Mouse (Mus musculus): Measurements from ENCODE around the gene Gmeb2. TPM values are rescaled to one million over a fixed set of nuclear protein-coding genes. Genes with fewer than 3 reads are reported as not detected.
A peak's percentile ranks its signal among the peaks of the same experiment; 100 is the strongest.

Gene Gmeb2
- polyA plus RNA-seq, 1 experiment from 2014 or later = 11.8 TPM

DNA sequence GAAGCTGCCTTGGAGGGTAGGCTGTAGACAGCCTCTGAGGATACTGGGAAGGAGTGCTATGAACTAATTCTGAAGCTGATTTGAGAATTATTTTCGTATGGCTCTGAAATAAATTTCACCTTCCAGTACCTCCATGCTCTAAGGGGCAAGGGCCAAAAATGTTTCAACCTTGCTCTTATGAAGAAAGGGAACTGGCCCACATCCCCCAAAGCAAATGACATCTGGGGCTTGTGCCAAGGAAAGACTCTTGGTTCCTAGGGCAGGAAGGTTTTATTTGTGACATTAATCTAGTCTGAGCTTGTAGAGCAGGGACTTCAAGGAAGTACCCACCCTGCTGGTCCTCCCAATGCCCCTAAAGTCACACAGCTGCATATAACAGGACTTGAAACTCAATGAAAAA, 36.0 kb downstream of the Gmeb2 start:
- no peak overlapping the region for H3K4me3 ChIP-seq (replicated peaks; ENCODE audit: low read length)
- no peaks in the 10 kb centered on the region for H3K27me3 ChIP-seq (ENCODE audit: control insufficient read depth, insufficient read depth, low read length)
- no peak overlapping the region for H3K9ac ChIP-seq (ENCODE audit: low read length)
- H3K4me1 ChIP-seq (ENCODE audit: control insufficient read depth, insufficient read depth, low read length) = no peaks in the 10 kb centered on the region
- no peak for ATAC-seq (ENCODE audit: insufficient read depth, low FRiP score)
- peaks cover 11% of the 10 kb centered on the region; the same call in 1 of the 2 replicates for H3K36me3 ChIP-seq (ENCODE audit: control insufficient read depth, insufficient read depth, low read length)
- no peaks in the 10 kb centered on the region for H3K9me3 ChIP-seq (replicated peaks; ENCODE audit: control insufficient read depth, low read length)
- no peak overlapping the region for H3K27ac ChIP-seq (ENCODE audit: low read length)
- WGBS = 70% methylated on average over 1 of the region's 1 CpGs
- H3K4me2 ChIP-seq (ENCODE audit: low read depth, low read length) = no peak overlapping the region

DNA sequence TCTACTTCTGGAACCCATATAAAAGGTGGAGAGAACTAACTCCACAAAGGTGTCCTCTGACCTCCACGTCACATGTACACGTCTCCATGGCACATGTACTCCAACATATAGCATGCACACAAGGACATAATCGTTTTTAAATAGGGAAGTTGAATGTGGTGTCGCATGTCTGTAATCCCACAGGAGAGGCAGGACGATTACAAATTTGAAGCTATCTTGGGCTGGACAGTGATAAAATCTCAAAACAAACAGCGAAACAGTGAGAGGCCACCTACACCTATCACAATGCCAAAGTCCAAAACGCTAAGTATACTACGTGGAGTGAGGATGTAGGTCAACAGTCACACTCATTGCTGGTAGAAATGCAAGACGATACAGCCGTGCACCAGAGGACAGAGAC, 38.6 kb downstream of the Gmeb2 start:
- Histone ChIP-seq H3K9ac (ENCODE audit: low read length) (no peak overlapping the region), H3K4me3 (replicated peaks; ENCODE audit: low read length) (no peak overlapping the region), H3K27ac (ENCODE audit: low read length) (no peak overlapping the region), H3K36me3 (ENCODE audit: control insufficient read depth, insufficient read depth, low read length) (peaks cover 11% of the 10 kb centered on the region; the same call in 1 of the 2 replicates), H3K27me3 (ENCODE audit: control insufficient read depth, insufficient read depth, low read length) (no peaks in the 10 kb centered on the region), H3K9me3 (replicated peaks; ENCODE audit: control insufficient read depth, low read length) (no peaks in the 10 kb centered on the region), H3K4me2 (ENCODE audit: low read depth, low read length) (no peak overlapping the region), H3K4me1 (ENCODE audit: control insufficient read depth, insufficient read depth, low read length) (no peaks in the 10 kb centered on the region)
- 66% methylated on average over 10 of the region's 10 CpGs for WGBS
- ATAC-seq (ENCODE audit: insufficient read depth, low FRiP score) = peak; percentile 78; the same call in 1 of the 2 replicates

DNA sequence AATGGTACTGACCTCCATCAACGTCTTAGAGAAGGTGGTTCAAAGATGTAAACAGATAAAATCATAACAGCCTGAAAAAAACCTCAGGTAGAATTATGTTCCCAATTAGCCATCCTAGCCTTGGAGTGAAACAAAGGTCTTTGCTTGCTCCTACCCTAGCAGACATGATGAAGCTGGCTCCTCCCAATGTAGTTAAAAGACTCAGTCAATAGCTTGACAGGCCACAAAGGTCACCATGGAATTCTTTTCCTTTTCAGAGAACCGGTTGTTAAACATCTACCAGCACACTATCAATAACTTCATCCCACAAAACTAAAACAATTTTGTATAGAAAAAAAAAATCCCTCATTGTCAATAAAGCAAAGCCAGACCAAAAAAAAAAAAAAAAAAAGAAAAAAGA, 42.8 kb downstream of the Gmeb2 start:
- Histone ChIP-seq H3K4me2 (ENCODE audit: low read depth, low read length) (no peak overlapping the region), H3K4me1 (ENCODE audit: control insufficient read depth, insufficient read depth, low read length) (peaks cover 4% of the 10 kb centered on the region), H3K4me3 (replicated peaks; ENCODE audit: low read length) (no peak overlapping the region), H3K27me3 (ENCODE audit: control insufficient read depth, insufficient read depth, low read length) (no peaks in the 10 kb centered on the region), H3K9ac (ENCODE audit: low read length) (no peak overlapping the region), H3K27ac (ENCODE audit: low read length) (no peak overlapping the region), H3K9me3 (replicated peaks; ENCODE audit: control insufficient read depth, low read length) (no peaks in the 10 kb centered on the region), H3K36me3 (ENCODE audit: control insufficient read depth, insufficient read depth, low read length) (no peaks in the 10 kb centered on the region)
- 18% methylated on average over 2 of the region's 2 CpGs for WGBS
- no peak for ATAC-seq (ENCODE audit: insufficient read depth, low FRiP score)

DNA sequence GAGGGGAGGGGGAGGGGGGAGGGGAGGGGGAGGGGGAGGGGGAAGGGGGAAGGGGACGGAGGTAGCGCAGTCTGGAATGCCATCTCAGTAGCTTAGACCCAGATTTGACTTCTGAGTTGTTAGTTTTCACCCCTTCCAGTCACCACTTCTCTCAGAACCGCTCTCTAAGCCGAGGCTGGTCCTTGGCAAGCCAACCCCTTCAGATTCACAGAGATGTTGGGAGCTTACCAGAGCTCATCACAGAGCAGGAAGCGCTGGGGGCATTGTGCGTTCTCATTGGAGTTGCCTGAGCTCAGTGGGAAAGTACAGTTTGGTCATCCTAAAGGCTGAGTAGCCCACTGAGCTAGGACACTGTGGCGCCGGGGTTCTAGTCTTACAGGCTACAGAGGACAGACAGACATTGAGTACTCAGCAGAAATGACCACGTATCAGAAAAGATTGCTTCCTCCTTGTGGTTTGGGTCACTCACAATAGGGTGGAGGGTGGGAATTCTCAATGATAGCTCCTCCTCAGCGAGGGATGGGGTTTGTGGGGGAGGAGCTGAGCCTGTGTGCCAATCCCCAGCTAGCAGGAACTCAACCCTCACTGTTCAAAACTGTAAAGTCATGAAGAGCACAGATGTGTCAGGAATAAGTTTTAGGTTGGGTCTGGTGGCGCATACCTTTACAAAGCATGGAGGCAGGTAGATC, 44.0 kb downstream of the Gmeb2 start:
- Histone ChIP-seq H3K36me3 (ENCODE audit: control insufficient read depth, insufficient read depth, low read length) (no peaks in the 10 kb centered on the region), H3K9me3 (replicated peaks; ENCODE audit: control insufficient read depth, low read length) (no peaks in the 10 kb centered on the region), H3K4me2 (ENCODE audit: low read depth, low read length) (peak overlapping the region; percentile 16; the same call in 1 of the 2 replicates), H3K27ac (ENCODE audit: low read length) (no peak overlapping the region), H3K4me3 (replicated peaks; ENCODE audit: low read length) (no peak overlapping the region), H3K9ac (ENCODE audit: low read length) (no peak overlapping the region), H3K27me3 (ENCODE audit: control insufficient read depth, insufficient read depth, low read length) (no peaks in the 10 kb centered on the region), H3K4me1 (ENCODE audit: control insufficient read depth, insufficient read depth, low read length) (peaks cover 4% of the 10 kb centered on the region)
- 0 out of 2 replicates have a peak, but pooled peaks have one; percentile 14 for ATAC-seq (ENCODE audit: insufficient read depth, low FRiP score)
- 33% methylated on average over 11 of the region's 11 CpGs for WGBS

DNA sequence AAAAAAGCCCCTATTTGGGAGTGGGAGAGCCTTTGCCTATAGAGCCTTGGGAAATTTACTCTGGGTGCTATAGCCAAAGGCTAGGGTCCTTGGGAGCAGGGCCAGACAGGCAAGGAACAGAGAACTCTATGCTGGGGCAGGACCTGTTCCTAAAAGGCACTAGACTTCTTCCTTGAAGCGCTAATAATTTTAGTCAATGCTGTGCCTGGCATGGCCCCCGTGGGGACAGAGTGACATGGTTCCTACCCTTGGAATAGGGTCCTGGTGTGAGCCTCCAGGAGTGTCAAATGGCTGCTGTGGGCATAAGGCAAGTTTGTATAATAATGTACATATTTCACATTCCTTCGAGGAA, 45.5 kb downstream of the Gmeb2 start:
- Histone ChIP-seq H3K4me1 (ENCODE audit: control insufficient read depth, insufficient read depth, low read length) (peaks cover 4% of the 10 kb centered on the region), H3K4me3 (replicated peaks; ENCODE audit: low read length) (peak overlapping the region; percentile 68), H3K27ac (ENCODE audit: low read length) (no peak overlapping the region), H3K9ac (ENCODE audit: low read length) (peak overlapping the region; percentile 84), H3K27me3 (ENCODE audit: control insufficient read depth, insufficient read depth, low read length) (no peaks in the 10 kb centered on the region), H3K4me2 (ENCODE audit: low read depth, low read length) (peak overlapping the region; percentile 71), H3K36me3 (ENCODE audit: control insufficient read depth, insufficient read depth, low read length) (no peaks in the 10 kb centered on the region), H3K9me3 (replicated peaks; ENCODE audit: control insufficient read depth, low read length) (no peaks in the 10 kb centered on the region)
- ATAC-seq (ENCODE audit: insufficient read depth, low FRiP score) = no peak
- 52% methylated on average over 3 of the region's 3 CpGs for WGBS

DNA sequence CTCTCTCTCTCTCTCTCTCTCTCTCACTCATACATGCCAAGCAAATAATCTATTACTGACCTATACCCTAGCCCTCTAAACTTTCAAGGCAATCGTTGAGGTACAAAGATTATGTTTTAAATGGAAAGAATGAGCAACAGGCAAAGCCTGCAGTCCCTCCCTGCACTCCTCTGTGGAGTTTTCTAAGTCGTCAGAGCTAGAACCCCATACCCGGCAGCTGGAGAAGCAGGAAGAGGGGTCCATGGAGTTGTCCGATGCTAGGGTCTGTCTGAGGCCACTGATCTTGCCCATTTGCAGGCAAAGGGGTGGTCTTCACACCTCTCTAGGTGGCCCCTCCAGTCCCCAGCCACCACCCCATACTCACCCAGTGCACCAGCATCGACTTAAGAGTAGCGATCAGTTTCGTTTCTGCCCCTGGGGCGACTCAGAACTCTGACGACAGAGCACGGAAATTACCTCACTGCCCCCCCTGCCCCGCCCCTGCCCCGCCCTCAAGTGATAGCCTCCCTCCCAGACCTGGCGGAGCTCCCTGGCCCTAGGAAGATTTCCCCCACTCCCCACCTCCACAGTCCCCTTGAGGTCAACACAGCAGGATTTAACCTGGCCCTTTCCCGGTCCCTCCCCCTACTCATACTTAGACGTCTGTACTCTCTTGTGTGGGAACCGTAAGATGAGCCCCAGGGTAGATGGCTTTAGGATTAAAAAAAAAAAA, 46.1 kb downstream of the Gmeb2 start, which contains the start of gene Helz2:
TSS of gene Helz2 (minus strand) at position 426 of the 712 bp plus-strand sequence.
- H3K27ac ChIP-seq (ENCODE audit: low read length) = no peak within 1 kb of the TSS
- peak within 1 kb of the TSS; percentile 68 for H3K4me3 ChIP-seq (replicated peaks; ENCODE audit: low read length)
- H3K27me3 ChIP-seq (ENCODE audit: control insufficient read depth, insufficient read depth, low read length) = no peaks in the 10 kb centered on the region
- H3K4me2 ChIP-seq (ENCODE audit: low read depth, low read length) = peak within 1 kb of the TSS; percentile 71
- ATAC-seq (ENCODE audit: insufficient read depth, low FRiP score) = peak; percentile 81
- no peaks in the 10 kb centered on the region for H3K36me3 ChIP-seq (ENCODE audit: control insufficient read depth, insufficient read depth, low read length)
- peak within 1 kb of the TSS; percentile 84 for H3K9ac ChIP-seq (ENCODE audit: low read length)
- peaks cover 4% of the 10 kb centered on the region for H3K4me1 ChIP-seq (ENCODE audit: control insufficient read depth, insufficient read depth, low read length)
- no peaks in the 10 kb centered on the region for H3K9me3 ChIP-seq (replicated peaks; ENCODE audit: control insufficient read depth, low read length)
- WGBS = 7% methylated on average over 16 of the region's 16 CpGs

DNA sequence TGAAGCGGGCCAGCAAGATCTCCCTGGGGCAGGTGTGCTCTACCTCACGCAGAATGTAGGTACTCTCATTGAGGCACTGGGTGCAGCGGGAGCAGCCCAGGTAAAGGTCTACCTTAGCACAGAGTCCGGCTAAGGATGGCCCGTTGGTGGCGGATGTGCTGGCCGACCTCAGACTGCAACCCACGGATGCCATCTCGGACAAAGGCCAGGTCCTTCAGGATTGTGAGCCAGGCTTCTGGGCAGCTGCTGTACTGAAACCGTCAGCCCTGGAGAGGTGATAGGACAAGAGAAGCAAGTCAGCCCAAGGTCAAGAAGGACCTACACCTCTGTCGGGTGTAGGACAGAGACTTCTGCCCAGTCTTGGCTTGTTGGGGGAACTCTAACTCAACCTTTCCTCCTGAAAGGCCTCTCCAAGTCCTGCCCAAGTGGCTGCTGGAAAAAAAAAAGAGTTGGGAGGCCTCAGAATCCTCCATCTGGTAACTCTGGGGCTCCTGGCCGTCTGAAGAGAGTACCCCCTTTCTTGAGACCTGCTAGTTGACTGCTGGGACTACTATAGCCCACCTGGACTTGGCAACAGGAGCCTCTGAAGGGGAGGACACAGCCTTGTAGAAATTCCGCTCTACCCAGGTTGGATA, 46.9 kb downstream of the Gmeb2 start:
- ATAC-seq (ENCODE audit: insufficient read depth, low FRiP score) = no peak
- no peak overlapping the region for H3K27ac ChIP-seq (ENCODE audit: low read length)
- 86% methylated on average over 13 of the region's 13 CpGs for WGBS
- H3K9me3 ChIP-seq (replicated peaks; ENCODE audit: control insufficient read depth, low read length) = no peaks in the 10 kb centered on the region
- H3K4me3 ChIP-seq (replicated peaks; ENCODE audit: low read length) = peak overlapping the region; percentile 68
- peak overlapping the region; percentile 71 for H3K4me2 ChIP-seq (ENCODE audit: low read depth, low read length)
- H3K36me3 ChIP-seq (ENCODE audit: control insufficient read depth, insufficient read depth, low read length) = no peaks in the 10 kb centered on the region
- H3K4me1 ChIP-seq (ENCODE audit: control insufficient read depth, insufficient read depth, low read length) = peaks cover 4% of the 10 kb centered on the region
- H3K27me3 ChIP-seq (ENCODE audit: control insufficient read depth, insufficient read depth, low read length) = no peaks in the 10 kb centered on the region
- H3K9ac ChIP-seq (ENCODE audit: low read length) = peak overlapping the region; percentile 84

DNA sequence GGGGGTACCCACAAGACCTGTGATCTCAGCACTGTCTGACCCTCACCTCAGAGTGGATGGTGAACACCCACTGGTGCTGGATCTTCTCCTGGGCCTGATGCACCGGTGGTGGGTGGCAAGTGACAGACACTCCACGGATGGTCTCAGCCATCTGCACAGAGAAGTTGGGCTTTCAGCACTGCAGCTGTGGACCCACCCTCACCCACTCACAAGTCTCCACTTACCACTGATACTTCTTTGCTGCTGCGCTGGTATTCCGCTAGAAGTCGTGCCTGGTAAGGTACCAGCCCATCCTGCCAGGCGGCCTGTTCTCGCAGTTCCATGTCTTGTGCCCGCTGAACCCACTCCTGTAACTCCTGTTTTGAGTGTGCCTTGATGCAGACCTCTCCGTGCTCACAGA, 48.6 kb downstream of the Gmeb2 start:
- no peak for ATAC-seq (ENCODE audit: insufficient read depth, low FRiP score)
- Histone ChIP-seq H3K4me2 (ENCODE audit: low read depth, low read length) (no peak overlapping the region), H3K36me3 (ENCODE audit: control insufficient read depth, insufficient read depth, low read length) (no peaks in the 10 kb centered on the region), H3K27me3 (ENCODE audit: control insufficient read depth, insufficient read depth, low read length) (no peaks in the 10 kb centered on the region), H3K27ac (ENCODE audit: low read length) (no peak overlapping the region), H3K9ac (ENCODE audit: low read length) (no peak overlapping the region), H3K4me1 (ENCODE audit: control insufficient read depth, insufficient read depth, low read length) (peaks cover 4% of the 10 kb centered on the region), H3K4me3 (replicated peaks; ENCODE audit: low read length) (no peak overlapping the region), H3K9me3 (replicated peaks; ENCODE audit: control insufficient read depth, low read length) (no peaks in the 10 kb centered on the region)
- 93% methylated on average over 9 of the region's 9 CpGs for WGBS

DNA sequence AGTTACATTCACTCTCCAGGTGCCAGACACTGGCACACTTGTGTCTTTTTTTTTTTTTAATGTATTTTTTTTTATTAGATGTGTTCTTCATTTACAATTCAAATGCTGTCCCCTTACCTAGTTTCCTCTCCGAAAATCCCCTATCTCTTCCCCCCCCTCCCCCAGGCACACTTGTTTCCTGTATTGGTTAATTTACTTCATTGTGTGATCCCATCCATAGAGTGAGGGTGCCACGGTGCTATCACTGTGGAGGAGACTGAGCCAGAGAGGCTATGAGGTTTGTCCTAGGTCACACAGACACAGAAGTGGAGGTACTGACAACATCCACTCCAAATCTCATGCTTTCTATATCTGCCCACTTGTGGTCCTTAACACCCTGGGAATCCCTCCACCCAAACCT, 49.0 kb downstream of the Gmeb2 start:
- 65% methylated on average over 2 of the region's 2 CpGs for WGBS

More for the DNA sequence above, 49.0 kb downstream of the Gmeb2 start:
- no peak overlapping the region for H3K4me2 ChIP-seq (ENCODE audit: low read depth, low read length)
- H3K4me3 ChIP-seq (replicated peaks; ENCODE audit: low read length) = no peak overlapping the region
- H3K36me3 ChIP-seq (ENCODE audit: control insufficient read depth, insufficient read depth, low read length) = no peaks in the 10 kb centered on the region
- H3K27me3 ChIP-seq (ENCODE audit: control insufficient read depth, insufficient read depth, low read length) = no peaks in the 10 kb centered on the region
- ATAC-seq (ENCODE audit: insufficient read depth, low FRiP score) = no peak
- H3K27ac ChIP-seq (ENCODE audit: low read length) = no peak overlapping the region
- no peaks in the 10 kb centered on the region for H3K9me3 ChIP-seq (replicated peaks; ENCODE audit: control insufficient read depth, low read length)
- H3K9ac ChIP-seq (ENCODE audit: low read length) = no peak overlapping the region
- H3K4me1 ChIP-seq (ENCODE audit: control insufficient read depth, insufficient read depth, low read length) = peaks cover 4% of the 10 kb centered on the region
